Mouse (Mus musculus) cerebellum, adult 2 months (tissue): ENCODE measurements around the gene Ptger1. TPM values are rescaled to one million over a fixed set of nuclear protein-coding genes. Genes with fewer than 3 reads are reported as not detected.

Experiments used
- DNase-seq, 2 experiments: peaks; one replicate each; pipeline ENCODE4 v3.0.0; 2021
- H3K27ac ChIP-seq: fragments of 200-500 bp; 2 replicates; pipeline ENCODE4 v1.5.1; 2012; ENCODE audit warnings: low read length, control low read depth, inconsistent platforms; ENCODE audit not compliant: insufficient read depth
- H3K27me3 ChIP-seq: fragments of 200-500 bp; 2 replicates; pipeline ENCODE4 v1.6.1; 2012; ENCODE audit warnings: inconsistent platforms, mild to moderate bottlenecking, low read length, moderate library complexity; ENCODE audit not compliant: control insufficient read depth, insufficient read depth
- H3K4me1 ChIP-seq: fragments of 200-500 bp; 2 replicates; pipeline ENCODE4 v1.6.1; 2011; ENCODE audit warnings: low read length; ENCODE audit not compliant: control insufficient read depth, insufficient read depth
- H3K4me3 ChIP-seq: fragments of 200-500 bp; replicated peaks from 2 replicates; pipeline ENCODE3; 2011; ENCODE audit warnings: mild to moderate bottlenecking, low read depth, low read length, control low read depth; ENCODE audit not compliant: insufficient read depth
- CTCF ChIP-seq: fragments of 200-500 bp; IDR thresholded peaks from 2 replicates; pipeline ENCODE4 v1.5.1; 2011; ENCODE audit warnings: low read depth, mild to moderate bottlenecking, control low read depth, low read length, moderate library complexity, borderline replicate concordance; ENCODE audit not compliant: insufficient read depth
- POLR2A ChIP-seq: fragments of 200-500 bp; IDR thresholded peaks from 2 replicates; pipeline ENCODE4 v1.6.1; 2011; ENCODE audit warnings: low read length, control low read depth, borderline replicate concordance; ENCODE audit not compliant: insufficient read depth
- WGBS: fragments of 180-500 bp; shearing (Covaris S2); methylation state at CpG from one replicate; pipeline ENCODE4 v1.1.7; 2018; 5-methylcytosine and 5-hydroxymethylcytosine counted together
- polyA plus RNA-seq: library from polyadenylated mRNA; depleted of rRNA; stranded (reverse); fragments of >200 nt; gene quantifications from 2 replicates; pipeline ENCODE4 v1.2.3, GENCODE M21; 2012

Gene Ptger1
- polyA plus RNA-seq, 1 experiment, result 0.77 TPM

- H3K4me1 ChIP-seq, result peaks cover 14% of the 10 kb centered on the region
- DNase-seq, result no peak
- WGBS, result 86% methylated on average over 10 of the region's 10 CpGs
- H3K4me3 ChIP-seq, result no peak overlapping the region
- TF ChIP-seq POLR2A (no peak), CTCF (no peak)
- H3K27ac ChIP-seq, result no peak overlapping the region
- H3K27me3 ChIP-seq, result no peaks in the 10 kb centered on the region
Measured at GRCm38 (mm10) chr8:83693609-83694236, 27.2 kb downstream of the Ptger1 start.

GRCm38 (mm10) chr8:83694369-83695160, 28.1 kb downstream of the Ptger1 start:
- no peak for TF ChIP-seq POLR2A
- no peak for TF ChIP-seq CTCF
- peaks cover 14% of the 10 kb centered on the region for H3K4me1 ChIP-seq
- no peaks in the 10 kb centered on the region for H3K27me3 ChIP-seq
- WGBS, result 82% methylated on average over 11 of the region's 11 CpGs
- no peak for DNase-seq
- no peak overlapping the region for H3K4me3 ChIP-seq
- no peak overlapping the region for H3K27ac ChIP-seq

GRCm38 (mm10) chr8:83695351-83696106, 29.1 kb downstream of the Ptger1 start:
- H3K27me3 ChIP-seq, result no peaks in the 10 kb centered on the region
- WGBS, result 83% methylated on average over 17 of the region's 17 CpGs
- H3K4me3 ChIP-seq, result no peak overlapping the region
- no peak overlapping the region for H3K27ac ChIP-seq
- H3K4me1 ChIP-seq, result peaks cover 14% of the 10 kb centered on the region
- no peak for TF ChIP-seq POLR2A
- TF ChIP-seq CTCF, result no peak
- no peak for DNase-seq

GRCm38 (mm10) chr8:83697374-83698220, 31.1 kb downstream of the Ptger1 start:
- H3K27ac ChIP-seq, result no peak overlapping the region
- H3K4me3 ChIP-seq, result peak overlapping the region; percentile 70
- no peaks in the 10 kb centered on the region for H3K27me3 ChIP-seq
- WGBS, result 27% methylated on average over 19 of the region's 19 CpGs
- DNase-seq, result peak; percentile 28 to 29
- TF ChIP-seq CTCF (no peak), POLR2A (no peak)
- H3K4me1 ChIP-seq, result peaks cover 14% of the 10 kb centered on the region

GRCm38 (mm10) chr8:83698291-83698660, 31.8 kb downstream of the Ptger1 start:
- no peak for TF ChIP-seq POLR2A
- TF ChIP-seq CTCF, result no peak
- no peaks in the 10 kb centered on the region for H3K27me3 ChIP-seq
- DNase-seq, result peak; percentile 63 to 72
- 1% methylated on average over 15 of the region's 15 CpGs for WGBS
- peak overlapping the region; percentile 70 for H3K4me3 ChIP-seq
- peak overlapping the region; percentile 88 for H3K27ac ChIP-seq
- peaks cover 14% of the 10 kb centered on the region for H3K4me1 ChIP-seq

GRCm38 (mm10) chr8:83698661-83699453, 32.4 kb downstream of the Ptger1 start, which contains the start of gene Pkn1:
TSS of gene Pkn1 (minus strand) at chr8:83699179.
- TF ChIP-seq POLR2A (peak; percentile 49; the same call in 1 of the 2 replicates), CTCF (no peak)
- Histone ChIP-seq H3K27me3 (no peaks in the 10 kb centered on the region), H3K4me1 (peaks cover 14% of the 10 kb centered on the region), H3K4me3 (peak within 1 kb of the TSS; percentile 70), H3K27ac (peak within 1 kb of the TSS; percentile 88)
- under 1% methylated on average over 83 of the region's 85 CpGs for WGBS
- DNase-seq, result peak; percentile 78 to 80

- WGBS, result 37% methylated on average over 9 of the region's 9 CpGs
- no peak for DNase-seq
- no peak for TF ChIP-seq CTCF
- no peak for TF ChIP-seq POLR2A
- H3K27ac ChIP-seq, result peak overlapping the region; percentile 52; the same call in 1 of the 2 replicates
- H3K27me3 ChIP-seq, result no peaks in the 10 kb centered on the region
- H3K4me1 ChIP-seq, result peaks cover 14% of the 10 kb centered on the region
- H3K4me3 ChIP-seq, result peak overlapping the region; percentile 70
Measured at GRCm38 (mm10) chr8:83699566-83699965, 33.1 kb downstream of the Ptger1 start.
